Mouse (Mus musculus): ENCODE measurements at regions not wholly inside any gene's neighbourhood (a gene's known extent, or its start where the extent isn't known, plus 50 kb on each side); places are given as distances from the start of the nearest gene placed in this dataset.
"Not testable (repeated sequence)": the region's sequence is repeated elsewhere in the genome, so short reads cannot be mapped to it uniquely, and the experiment has no call there.

DNA sequence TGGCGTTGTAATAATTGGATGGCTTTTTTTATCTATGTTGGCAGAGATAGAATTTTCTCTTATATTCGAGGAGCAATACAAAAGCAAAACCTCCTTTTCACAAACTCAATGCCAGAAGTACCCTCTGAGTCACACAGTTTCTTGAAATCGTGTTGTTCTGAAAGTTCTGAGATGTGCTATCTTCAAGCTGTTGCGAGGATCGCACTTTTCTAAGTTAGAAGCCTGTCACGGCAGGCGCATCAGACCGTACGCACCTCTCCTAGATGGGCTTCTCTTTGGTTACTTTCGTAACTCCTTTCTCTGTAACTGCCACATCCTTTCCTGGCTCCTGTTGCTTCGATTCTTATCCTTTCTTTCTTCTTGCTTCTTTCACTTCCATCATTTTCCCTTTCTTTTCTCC lies 271.2 kb upstream of the Arrdc3 start:
- intact Hi-C loops (cut with DNase I) = loop anchor here (5.0 kb wide), 1 partner anchor 1160 kb away; no protein-coding TSS in a partner anchor
- DNase-seq (ENCODE audit: low spot score) = no peak

DNA sequence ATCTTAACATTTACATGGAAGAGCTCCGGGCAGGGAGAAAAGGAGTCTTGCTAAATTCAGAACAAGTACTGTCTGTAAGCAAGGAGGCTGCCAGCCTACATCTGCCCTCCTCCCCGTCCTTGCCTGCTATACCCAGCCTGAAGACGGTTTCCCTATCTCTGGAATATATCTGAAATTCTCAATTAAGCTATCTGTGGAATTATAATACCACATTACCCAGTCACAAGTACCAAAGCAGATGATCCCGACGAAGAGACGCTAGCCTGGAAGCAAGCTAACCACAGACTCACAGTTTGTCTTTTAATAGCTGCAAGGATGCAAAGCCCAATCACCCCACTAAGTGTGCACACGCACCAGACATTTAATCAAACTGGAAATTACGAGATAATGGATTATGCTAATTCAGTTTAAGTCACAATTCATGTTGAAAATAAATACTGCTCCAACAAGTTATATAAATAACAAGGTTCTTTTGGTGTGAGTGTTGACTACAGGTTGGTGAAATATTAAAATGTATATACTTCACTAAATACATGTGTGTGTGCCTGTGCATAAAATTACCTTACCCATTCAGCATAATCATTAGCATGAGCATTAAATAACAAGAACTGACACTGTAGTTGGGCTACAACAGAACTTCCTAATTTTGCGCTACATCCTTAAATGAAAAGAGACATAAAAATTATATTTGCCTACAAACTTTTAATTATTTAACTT lies 269.9 kb upstream of the Arrdc3 start:
- no peak for DNase-seq (ENCODE audit: low spot score)
- intact Hi-C loops (cut with DNase I) = loop anchor here (5.0 kb wide), 1 partner anchor 1161 kb away; no protein-coding TSS in a partner anchor

DNA sequence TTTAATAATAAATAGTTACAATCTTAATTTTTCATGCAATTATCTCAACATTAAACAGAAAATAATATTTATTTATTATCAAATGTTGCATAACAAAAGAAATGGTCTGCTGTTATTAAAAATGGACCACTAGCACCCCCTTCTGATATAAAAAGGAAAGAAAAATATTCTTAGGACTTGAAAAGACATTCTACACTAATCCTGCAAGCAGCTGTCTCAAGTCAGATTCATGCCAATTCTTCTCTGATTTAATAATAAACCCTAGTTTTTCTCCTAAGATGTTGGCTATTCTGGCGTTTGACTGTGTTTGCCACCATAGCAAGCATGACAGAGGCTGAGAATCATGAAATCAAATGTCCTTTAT lies 269.3 kb upstream of the Arrdc3 start:
- no peak for DNase-seq (ENCODE audit: low spot score)
- intact Hi-C loops (cut with DNase I) = loop anchor here (5.0 kb wide), 1 partner anchor 1162 kb away; no protein-coding TSS in a partner anchor

DNA sequence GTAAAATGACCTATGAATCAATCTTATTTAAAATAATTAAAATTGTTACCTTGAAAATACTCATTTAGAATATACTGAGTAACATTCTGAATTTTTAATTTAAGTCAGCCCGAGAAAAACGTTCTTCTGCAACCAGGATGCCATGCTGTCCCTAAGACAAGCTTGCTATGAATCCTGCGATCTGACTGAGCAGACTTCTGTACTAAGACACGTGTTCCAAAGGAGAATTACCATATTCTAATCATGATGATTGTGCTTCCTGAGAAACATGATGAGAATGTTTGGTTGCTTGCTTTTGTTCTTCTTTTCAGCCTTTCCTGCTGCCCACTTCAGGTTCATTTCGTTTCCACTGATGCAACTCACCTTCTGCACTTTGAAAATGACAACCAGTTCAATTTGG lies 268.2 kb upstream of the Arrdc3 start:
- no peak for DNase-seq (ENCODE audit: low spot score)
- intact Hi-C loops (cut with DNase I) = loop anchor here (5.0 kb wide), 1 partner anchor 1163 kb away; no protein-coding TSS in a partner anchor

DNA sequence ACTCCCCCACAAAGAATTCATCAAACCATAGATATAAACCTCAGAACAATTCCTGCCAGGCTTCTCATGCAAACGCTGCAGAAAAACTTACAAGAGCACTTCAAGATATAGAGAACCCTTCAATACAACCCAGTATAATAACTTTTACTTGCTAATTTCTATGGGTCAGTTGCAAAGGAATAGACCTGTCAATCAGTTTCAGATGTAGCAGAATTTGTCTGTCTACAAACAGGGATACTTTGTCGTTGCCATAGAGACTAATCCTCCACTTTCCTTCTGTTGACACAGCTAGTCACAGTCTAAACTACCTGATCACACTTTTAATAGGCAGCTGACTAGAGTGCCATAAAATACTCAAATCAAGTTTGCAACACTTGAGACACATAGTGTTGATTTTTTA lies 260.2 kb upstream of the Arrdc3 start:
- DNase-seq (ENCODE audit: low spot score) = no peak
- intact Hi-C loops (cut with DNase I) = no loop called here

DNA sequence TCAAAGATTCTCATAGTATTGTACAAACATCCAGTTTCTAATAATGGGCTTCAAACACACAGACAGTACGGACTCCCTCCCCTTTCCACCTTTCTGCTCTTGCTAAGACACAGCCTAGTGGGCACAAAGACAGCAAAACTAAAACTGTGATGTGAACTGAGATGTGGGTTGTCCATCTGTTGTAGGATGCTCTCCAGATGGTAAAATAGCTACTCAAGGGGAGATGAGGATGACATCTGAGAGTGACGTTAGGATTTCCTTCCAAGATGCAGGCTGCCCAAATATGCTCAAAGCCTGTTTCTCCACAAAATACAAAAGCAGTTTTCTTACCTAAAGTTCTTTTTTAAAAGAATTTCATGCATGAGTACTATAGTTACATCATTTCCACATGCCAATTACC lies 241.8 kb upstream of the Arrdc3 start:
- no peak for DNase-seq (ENCODE audit: low spot score)
- intact Hi-C loops (cut with DNase I) = no loop called here

DNA sequence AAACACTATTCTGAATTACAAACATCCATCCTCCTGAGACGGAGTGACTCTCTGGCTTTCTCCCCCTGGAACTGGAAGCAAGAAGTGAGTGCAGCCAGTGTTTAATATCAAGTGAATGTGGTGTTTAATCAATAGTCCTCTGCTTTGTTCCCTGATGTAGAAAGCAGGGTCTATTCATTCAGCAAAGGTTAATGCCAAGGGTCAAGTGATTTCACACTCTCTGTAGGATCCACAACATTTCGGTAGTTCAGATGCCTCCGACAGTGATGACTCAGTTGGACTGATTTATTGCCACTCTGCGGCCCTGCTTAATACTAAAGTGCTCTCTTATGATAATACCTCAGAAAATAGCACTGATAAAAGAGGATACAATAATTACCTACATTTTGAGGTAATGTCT lies 235.6 kb upstream of the Arrdc3 start:
- no peak for DNase-seq (ENCODE audit: low spot score)
- intact Hi-C loops (cut with DNase I) = no loop called here

DNA sequence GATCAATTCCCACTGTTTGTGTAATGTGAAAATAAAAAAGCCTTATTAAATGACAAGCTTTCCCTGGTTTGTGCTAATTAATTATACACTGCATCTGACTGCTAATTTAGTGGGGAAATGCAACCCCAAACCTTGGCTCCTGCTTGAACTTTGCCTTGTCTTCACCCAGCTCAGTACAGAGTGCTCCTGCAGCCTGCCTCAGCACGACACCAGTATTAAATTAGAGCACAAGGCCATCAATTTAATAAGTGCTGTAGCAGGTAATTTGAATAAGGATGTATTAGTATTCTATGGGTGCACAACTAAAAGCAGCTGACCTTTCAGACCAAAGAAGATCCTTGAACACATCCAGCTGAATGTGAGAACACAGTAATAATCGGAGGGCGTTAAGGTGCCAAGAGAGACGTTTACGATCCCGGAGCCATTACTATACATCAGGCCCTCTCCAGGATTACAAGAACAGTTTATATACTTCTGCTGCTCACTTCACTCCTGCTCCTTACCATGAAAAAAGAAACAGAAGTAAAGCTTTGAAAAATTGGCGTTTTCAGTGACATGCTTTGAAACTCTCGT lies 230.1 kb upstream of the Arrdc3 start:
- intact Hi-C loops (cut with DNase I) = no loop called here

DNA sequence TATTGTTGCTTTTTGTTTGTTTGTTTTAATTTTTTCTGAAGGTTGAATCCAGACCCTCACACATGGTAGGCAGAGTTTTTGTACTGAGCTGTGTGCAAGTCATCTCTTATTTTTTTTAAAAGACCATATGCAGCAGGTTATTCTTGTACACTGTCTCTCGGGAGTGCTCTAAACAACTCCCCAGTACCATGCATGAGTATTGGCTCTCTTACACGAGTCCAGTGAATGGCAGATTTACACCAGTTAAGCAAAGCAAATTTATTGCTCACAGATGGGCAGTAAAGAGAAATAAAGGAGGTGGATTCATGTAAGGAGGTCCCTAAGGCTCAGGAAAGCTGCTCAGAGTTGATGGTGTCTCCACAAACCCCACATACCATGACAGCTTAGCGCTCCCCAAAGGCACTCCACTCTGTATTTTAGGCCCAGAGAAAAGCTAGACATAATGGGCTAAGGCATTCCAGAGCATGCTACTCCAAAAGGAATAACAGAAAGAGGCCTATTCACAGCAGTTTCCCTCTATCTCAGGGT lies 216.9 kb upstream of the Arrdc3 start:
- DNase-seq (ENCODE audit: low spot score) = no peak
- intact Hi-C loops (cut with DNase I) = no loop called here

More for the DNA sequence above, 230.1 kb upstream of the Arrdc3 start:
- no peak for DNase-seq (ENCODE audit: low spot score)

DNA sequence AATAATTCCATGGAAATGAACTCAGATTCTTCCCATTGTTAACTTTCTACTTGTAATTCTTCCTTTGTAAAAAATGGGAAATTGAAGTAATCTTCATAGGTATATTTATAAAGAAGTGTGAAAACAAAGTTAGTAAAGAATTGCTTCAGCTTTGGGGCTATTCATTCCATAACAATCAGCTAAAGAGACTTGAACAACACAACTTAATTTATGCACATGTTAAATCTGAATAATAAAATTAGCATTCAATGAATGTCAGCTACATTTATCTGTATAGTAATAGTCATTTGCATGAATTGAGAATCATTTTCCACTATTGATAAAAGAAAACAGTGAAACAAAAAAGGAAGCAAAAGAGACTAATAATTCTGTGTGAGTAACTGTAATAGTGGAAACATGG lies 193.3 kb upstream of the Arrdc3 start:
- intact Hi-C loops (cut with DNase I) = no loop called here
- DNase-seq (ENCODE audit: low spot score) = no peak

DNA sequence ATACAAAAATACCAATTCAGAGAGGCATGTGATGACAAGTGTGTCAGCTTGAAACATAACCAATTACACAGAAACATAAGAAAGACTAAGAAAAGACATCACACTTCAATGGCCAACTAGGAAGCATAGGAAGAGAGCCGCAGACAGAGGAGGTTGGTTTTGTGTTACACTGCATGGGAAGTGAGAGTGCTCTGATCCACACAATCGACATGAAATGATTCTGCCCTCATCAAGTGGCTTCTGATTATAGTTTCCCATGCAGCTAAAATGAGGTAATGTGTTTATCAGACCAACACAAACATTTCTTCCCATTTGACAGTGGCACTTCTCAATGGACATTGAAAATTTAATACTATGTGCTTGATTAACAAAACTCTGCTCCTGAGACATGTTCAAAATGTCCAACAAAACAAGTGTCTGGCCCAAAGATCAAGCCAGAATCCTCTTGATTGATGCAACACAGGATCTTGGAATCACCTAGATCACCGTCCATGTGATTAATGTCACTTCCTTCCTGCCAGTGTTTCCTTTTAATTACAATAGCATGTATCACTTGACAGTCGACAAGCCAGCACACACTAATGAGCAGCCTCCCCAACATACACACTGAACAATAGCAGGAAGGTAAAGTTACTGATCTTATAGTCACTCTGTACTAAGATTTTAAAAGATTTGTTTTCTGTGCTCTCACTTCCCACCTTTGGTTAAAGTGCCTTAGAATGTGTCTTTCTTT lies 192.4 kb upstream of the Arrdc3 start:
- DNase-seq (ENCODE audit: low spot score) = no peak
- intact Hi-C loops (cut with DNase I) = no loop called here

DNA sequence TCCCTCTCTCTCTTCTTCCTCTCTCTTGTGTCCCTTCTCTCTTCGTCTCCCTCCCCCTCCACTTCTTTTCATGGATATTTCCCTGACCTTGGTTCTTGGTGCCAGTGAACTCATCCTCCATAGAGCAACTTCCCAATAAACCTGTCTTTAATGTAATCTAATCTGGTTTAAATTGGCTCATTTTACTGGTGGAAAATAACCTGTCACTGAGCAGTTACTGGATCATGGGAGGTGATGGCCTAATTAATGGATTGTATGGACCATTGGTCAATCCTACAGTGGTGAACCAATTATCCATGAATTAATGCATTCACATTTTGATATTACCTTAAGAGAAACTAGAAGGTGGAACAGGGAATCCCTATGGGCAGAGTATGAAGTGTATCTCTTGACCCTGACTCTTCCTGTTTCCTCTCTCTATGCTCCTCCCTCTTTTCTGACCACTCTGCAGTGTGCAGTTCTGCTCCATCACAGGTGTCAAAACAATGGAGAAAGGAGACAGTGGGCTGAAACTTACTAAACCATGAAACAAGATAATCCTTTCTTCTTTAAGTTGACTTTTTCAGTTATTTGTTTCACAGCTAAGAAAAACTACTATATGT lies 187.5 kb upstream of the Arrdc3 start:
- DNase-seq (ENCODE audit: low spot score) = no peak
- intact Hi-C loops (cut with DNase I) = no loop called here

DNA sequence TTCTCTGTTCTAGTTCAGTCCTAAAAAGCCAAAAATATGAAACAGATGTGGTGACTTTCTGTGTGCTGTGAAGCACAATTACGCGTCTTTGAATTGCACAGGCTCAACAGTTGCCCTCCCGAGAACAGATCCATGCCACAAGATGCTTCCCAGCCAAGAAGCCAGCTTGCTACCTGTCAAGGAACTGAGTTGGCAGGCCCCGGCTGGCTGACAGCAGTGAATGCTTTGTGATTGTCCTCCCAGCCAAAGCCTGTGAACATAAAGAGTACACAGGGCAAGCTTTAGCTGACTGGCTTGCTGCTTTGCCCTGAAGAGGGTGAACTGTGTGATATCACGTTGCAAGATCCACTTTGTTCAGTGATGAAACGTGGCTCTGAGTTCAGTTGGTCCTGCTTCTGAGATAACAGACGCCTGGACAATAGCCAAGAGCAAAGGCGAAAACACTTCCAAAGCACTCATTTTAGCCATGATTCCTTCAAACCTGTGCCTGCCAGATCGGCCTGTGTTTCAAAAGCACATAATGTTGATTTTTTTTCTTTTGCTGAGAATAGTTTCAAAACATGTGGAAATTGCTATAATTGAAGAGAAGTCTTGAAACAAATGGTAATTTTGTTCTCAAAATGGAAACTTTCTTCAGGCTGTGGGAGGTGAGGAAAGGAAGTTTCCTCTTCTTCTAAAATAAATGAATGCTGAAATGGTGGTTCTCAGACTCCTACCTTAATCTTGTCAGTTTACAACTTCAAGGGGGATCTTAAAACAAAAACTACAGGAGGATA lies 173.5 kb upstream of the Arrdc3 start:
- DNase-seq (ENCODE audit: low spot score) = no peak
- intact Hi-C loops (cut with DNase I) = no loop called here

DNA sequence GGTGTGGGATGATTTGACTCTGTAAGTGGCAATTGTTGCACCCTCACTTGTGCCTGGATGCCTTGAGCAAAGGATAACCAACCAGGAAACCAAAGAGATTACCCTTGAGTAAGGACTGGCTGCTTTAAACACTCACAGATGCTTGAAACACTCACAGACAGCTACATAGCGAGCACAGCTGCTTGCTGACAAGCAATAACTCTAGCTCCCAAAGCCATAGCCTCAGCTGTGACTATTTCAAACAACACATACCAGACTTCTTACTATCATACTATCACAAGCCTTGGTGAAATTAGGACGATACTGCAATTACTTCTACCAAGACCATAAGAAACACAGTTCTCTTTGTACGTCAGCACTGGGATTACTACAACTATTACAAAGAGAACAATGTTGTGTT lies 163.9 kb upstream of the Arrdc3 start:
- intact Hi-C loops (cut with DNase I) = no loop called here
- DNase-seq (ENCODE audit: low spot score) = no peak

DNA sequence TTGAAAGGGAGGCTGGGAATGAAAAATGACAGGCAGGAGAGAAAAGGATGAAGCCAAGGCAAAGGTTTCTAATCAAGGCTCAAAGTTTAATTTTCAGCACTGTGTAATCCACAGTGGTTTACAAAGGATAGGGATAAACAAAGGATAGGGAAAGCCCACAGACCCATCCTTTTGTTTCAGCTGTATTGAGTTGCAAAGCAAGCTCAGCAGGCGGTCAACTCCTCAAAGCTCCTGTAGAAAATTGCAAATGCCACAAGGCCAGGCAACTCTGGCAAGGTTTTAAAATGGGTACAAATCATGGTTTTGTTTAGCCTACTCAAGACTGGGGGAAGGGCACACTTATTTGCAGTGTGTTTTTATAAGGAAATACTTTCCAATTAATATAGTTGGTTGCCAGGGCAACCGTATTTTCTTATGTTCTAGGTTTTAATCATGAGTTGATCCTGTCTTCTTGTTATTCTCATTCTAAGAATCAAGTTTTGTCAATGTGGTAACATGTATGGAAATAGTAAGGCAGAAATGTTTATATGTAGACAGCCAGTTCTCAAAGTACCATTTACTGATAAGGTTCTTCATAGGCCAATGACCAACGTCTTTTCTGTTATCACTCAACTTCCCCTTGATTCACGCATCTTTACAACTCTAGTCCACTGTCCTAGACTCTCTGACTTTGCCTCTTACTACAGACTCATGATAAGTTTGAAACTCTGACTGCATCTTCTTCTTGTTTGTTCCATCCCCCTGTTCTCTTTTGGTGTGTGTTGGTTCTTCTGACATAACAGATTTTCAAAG lies 159.8 kb upstream of the Arrdc3 start:
- intact Hi-C loops (cut with DNase I) = no loop called here
- no peak for DNase-seq (ENCODE audit: low spot score)

DNA sequence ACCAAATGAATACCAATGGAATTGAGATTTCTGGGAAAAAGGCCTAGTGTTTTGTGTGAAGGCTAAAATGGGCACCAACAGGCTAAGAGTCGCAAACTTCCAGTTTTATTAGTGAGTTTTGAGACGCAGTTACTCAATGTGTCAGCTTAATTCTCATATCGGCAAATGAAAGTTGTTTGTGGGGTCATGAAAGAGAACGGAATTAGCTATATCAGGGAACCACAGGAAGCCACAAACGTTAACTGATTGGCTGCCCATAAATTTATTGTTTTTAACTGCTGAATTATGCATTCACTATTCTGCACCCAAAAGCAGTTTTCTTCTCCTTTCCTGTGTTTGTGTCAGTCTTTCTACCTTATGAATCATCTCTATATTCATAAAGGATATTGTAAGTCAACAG lies 154.0 kb upstream of the Arrdc3 start:
- no peak for DNase-seq (ENCODE audit: low spot score)
- intact Hi-C loops (cut with DNase I) = no loop called here

DNA sequence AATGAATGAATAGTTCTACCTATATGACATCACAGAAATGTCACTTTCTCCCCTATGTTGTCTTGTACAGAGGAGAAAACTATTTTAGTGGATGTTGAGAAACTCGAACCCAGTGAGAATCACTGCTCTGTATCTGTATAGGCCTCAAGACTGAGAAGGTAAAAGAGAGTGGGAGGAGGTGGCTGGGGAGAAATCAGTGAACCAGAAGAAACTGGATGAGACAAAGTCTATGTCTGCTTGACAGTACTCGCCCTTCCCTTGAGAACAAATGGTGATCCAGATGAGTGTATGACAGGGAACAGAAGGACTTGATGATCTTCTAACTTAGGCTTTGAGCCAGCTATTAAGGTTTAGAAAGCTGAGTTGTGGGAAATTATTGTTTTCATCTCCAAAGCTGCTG lies 137.2 kb upstream of the Arrdc3 start:
- DNase-seq (ENCODE audit: low spot score) = no peak
- intact Hi-C loops (cut with DNase I) = no loop called here

DNA sequence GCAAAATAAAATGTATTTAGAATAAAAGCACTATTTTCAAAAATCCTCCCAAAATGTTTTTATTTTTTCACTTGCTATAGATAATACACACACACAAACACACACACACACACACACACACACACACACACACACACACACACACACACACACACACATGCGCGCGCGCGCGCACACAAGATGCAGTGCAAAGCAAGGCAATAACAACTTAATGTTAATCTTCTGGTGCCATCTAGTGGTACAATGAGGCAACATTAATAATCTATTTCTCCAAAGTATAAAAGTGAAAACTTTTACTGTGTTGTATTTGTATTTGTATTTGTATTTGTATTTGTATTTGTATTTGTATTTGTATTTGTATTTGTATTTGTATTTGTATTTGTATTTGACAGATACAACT lies 136.2 kb upstream of the Arrdc3 start:
- intact Hi-C loops (cut with DNase I); DNase-seq (ENCODE audit: low spot score): not testable (repeated sequence)

Data from heart, postnatal 25 days (tissue).